Mouse (Mus musculus) cortical plate, adult 2 months (tissue): ENCODE data around the gene Dgcr6. TPM values are rescaled to one million over a fixed set of nuclear protein-coding genes. Genes with fewer than 3 reads are reported as not detected.
A peak's percentile ranks its signal among the peaks of the same experiment; 100 is the strongest.
"Not testable (repeated sequence)": the region's sequence is repeated elsewhere in the genome, so short reads cannot be mapped to it uniquely, and the experiment has no call there.

ENCODE experiments used
- H3K27ac ChIP-seq: fragments of 200-500 bp; 2 replicates; pipeline ENCODE4 v1.5.1; 2012; ENCODE audit warnings: low read length, control low read depth, inconsistent platforms; ENCODE audit not compliant: insufficient read depth
- H3K4me1 ChIP-seq: fragments of 200-500 bp; 2 replicates; pipeline ENCODE4 v1.6.1; 2011; ENCODE audit warnings: low read length; ENCODE audit not compliant: control insufficient read depth, insufficient read depth
- H3K4me3 ChIP-seq: fragments of 200-500 bp; 2 replicates; pipeline ENCODE4 v1.5.1; 2011; ENCODE audit warnings: mild to moderate bottlenecking, low read length, control low read depth; ENCODE audit not compliant: insufficient read depth
- CTCF ChIP-seq: fragments of 200-500 bp; IDR thresholded peaks from 2 replicates; pipeline ENCODE4 v1.5.1; 2011; ENCODE audit warnings: mild to moderate bottlenecking, control low read depth, low read length; ENCODE audit not compliant: insufficient read depth; ENCODE audit errors: extremely low read depth
- POLR2A ChIP-seq: fragments of 200-500 bp; IDR thresholded peaks from 2 replicates; pipeline ENCODE4 v1.6.1; 2011; ENCODE audit warnings: mild to moderate bottlenecking, low read length, control low read depth; ENCODE audit not compliant: insufficient read depth; ENCODE audit errors: extremely low read depth
- polyA plus RNA-seq: library from polyadenylated mRNA; depleted of rRNA; stranded (reverse); fragments of >200 nt; gene quantifications from 2 replicates; pipeline ENCODE4 v1.2.3, GENCODE M21; 2012; rRNA removed

Dgcr6 gene
- polyA plus RNA-seq: 113 and 120 TPM in 2 replicates

- peak within 1 kb of the TSS; percentile 8; the same call in 1 of the 2 replicates for H3K4me3 ChIP-seq
- no peaks in the 10 kb centered on the region; the same call in 1 of the 2 replicates for H3K4me1 ChIP-seq
- TF ChIP-seq POLR2A: peak; percentile 29; the same call in 1 of the 2 replicates
- peak; percentile 71 for TF ChIP-seq CTCF
- no peak within 1 kb of the TSS for H3K27ac ChIP-seq
Measured at GRCm38 (mm10) chr16:18052731-18053202, at the start of gene Dgcr6. TSS of gene Dgcr6 (plus strand) at chr16:18052860.

DNA sequence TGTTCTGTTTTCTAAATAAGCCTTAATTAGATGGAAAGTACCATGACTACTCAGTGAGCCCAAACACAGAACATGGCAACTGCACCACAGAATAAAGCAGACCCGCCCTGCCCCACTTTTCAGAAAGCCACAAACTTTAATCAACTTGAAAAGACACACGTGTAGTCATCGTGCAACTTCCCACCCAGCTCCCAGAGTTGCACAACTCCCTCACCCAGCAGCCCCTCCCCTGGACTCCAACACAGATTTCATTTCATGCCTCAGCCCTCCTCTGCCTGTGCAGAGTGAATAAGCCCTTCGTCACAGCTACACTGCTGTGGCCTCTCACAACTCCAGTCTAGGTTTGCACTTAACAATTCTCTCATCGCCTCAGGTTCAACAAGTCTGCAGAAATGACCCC, 48.1 kb upstream of the Dgcr6 start:
- no peak for TF ChIP-seq POLR2A
- no peak for TF ChIP-seq CTCF
- no peak overlapping the region for H3K27ac ChIP-seq
- H3K4me3 ChIP-seq: no peak overlapping the region
- H3K4me1 ChIP-seq: no peaks in the 10 kb centered on the region

DNA sequence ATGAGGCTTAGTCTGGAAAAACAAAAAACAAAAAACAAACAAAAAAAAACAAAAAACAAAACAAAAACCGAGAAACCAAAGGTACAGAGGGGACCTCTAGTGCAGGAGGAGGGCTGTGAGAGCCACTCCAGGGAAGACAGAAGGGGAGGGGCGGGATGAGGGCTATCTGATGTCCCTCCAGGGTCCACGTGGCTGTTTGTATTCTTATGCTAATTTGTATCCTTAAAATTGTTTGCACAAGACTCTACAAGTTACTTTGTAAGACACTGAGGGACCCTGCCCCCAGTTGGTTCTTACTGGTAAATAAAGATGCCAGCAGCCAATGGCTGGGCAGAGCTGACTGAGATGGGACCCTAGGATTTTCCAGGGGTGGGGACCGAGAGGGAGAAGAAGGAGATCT, 45.6 kb upstream of the Dgcr6 start:
- Histone ChIP-seq H3K27ac (no peak overlapping the region), H3K4me3 (no peak overlapping the region), H3K4me1 (no peaks in the 10 kb centered on the region)
- no peak for TF ChIP-seq POLR2A
- TF ChIP-seq CTCF: no peak

GRCm38 (mm10) chr16:18011101-18011500, 41.6 kb upstream of the Dgcr6 start:
- TF ChIP-seq POLR2A (no peak), CTCF (no peak)
- no peaks in the 10 kb centered on the region for H3K4me1 ChIP-seq
- H3K27ac ChIP-seq: no peak overlapping the region
- H3K4me3 ChIP-seq: no peak overlapping the region

GRCm38 (mm10) chr16:18016482-18016881, 36.2 kb upstream of the Dgcr6 start:
- H3K27ac ChIP-seq, H3K4me1 ChIP-seq, H3K4me3 ChIP-seq: not testable (repeated sequence)

DNA sequence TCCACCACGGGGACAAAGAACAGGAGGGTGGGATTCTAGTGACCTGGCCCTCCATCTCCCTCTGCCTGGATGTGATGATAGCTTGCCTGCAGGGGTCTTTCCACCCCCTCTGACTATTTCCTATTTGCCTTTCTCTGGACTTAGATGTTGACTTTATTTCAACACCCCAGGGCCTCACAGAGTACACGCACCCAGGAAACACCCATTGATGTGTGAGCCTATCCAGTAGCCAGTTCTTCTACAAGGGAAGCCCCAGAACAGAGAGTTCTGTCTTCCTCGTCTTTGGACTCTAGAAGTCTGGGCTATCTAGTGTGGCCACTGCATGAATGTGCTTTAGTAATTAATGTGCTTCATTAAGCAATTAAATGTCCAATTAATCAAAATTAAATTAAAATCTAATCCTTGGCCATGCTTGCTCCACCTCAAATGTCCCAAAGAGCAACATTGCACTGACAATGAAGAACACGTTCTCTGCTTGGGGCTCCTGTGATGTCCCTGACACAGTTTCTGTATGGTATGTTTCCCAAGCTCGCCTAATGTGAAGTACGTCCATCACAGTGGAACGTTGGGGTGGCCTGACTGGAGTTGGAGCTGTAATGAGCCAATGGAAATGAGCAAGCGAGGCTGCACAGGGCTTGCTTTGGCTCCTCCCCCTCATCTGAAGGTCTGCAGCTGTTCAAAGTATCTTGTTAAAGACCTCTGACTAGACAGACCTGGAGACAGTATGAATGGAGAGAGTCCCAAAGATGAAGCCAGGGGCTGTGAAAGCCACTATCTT, 29.7 kb upstream of the Dgcr6 start:
- TF ChIP-seq POLR2A (no peak), CTCF (no peak)
- no peak overlapping the region for H3K4me3 ChIP-seq
- no peak overlapping the region for H3K27ac ChIP-seq
- H3K4me1 ChIP-seq: no peaks in the 10 kb centered on the region

GRCm38 (mm10) chr16:18027371-18027770, 25.3 kb upstream of the Dgcr6 start:
- H3K27ac ChIP-seq: no peak overlapping the region
- no peak overlapping the region for H3K4me3 ChIP-seq
- TF ChIP-seq POLR2A: no peak
- no peak for TF ChIP-seq CTCF
- H3K4me1 ChIP-seq: no peaks in the 10 kb centered on the region

GRCm38 (mm10) chr16:18031752-18032151, 20.9 kb upstream of the Dgcr6 start:
- TF ChIP-seq CTCF (peak; percentile 21; the same call in 1 of the 2 replicates), POLR2A (no peak)
- H3K4me1 ChIP-seq: peaks cover 1% of the 10 kb centered on the region; the same call in 1 of the 2 replicates
- H3K4me3 ChIP-seq: no peak overlapping the region

DNA sequence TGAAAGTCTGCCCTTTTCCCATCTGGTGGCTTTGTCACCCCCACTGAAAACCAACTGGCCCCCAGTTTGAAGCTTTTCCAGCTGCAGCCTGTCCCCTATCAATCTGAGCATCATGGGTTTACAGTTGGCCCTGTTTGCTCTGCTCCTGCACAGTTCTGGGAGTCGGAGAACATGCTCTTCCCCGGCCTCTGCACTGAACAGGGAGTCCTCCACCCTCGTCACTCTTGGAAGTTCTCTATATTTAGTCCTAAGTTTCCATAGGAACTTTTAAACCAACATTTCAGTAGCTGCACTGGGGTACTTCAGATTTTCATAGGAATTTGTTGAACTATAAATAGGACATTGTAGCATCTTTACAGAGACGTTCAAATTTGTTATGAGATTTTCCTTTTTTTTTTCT, 19.4 kb upstream of the Dgcr6 start:
- Histone ChIP-seq H3K27ac (no peak overlapping the region), H3K4me3 (no peak overlapping the region), H3K4me1 (peaks cover 1% of the 10 kb centered on the region; the same call in 1 of the 2 replicates)
- TF ChIP-seq POLR2A (no peak), CTCF (no peak)

More at GRCm38 (mm10) chr16:18031752-18032151, 20.9 kb upstream of the Dgcr6 start:
- no peak overlapping the region for H3K27ac ChIP-seq

DNA sequence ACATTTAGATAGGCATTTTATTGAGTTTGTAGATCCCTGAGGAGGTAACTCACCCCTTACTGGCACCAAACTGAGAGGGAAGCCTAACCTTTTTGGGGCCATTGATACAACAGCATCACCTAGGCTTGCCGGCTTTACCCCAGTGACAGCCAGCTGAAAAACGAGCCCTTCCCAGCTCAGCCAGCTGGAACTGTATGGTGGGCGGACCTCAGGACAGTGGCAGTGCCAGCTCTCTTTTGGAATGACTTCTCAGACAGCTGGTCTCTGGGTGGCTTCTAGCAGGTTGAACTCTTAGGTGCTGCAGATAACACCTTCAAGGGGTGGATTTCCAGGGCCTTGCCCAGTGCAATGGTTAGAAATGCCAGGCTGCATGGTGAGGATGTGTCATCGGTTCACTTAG, 18.4 kb upstream of the Dgcr6 start:
- H3K4me1 ChIP-seq: peaks cover 1% of the 10 kb centered on the region; the same call in 1 of the 2 replicates
- no peak overlapping the region for H3K27ac ChIP-seq
- no peak overlapping the region for H3K4me3 ChIP-seq
- TF ChIP-seq POLR2A: no peak
